ENCODE assay signal across 8 mouse cellular contexts in the genomic region with DNA sequence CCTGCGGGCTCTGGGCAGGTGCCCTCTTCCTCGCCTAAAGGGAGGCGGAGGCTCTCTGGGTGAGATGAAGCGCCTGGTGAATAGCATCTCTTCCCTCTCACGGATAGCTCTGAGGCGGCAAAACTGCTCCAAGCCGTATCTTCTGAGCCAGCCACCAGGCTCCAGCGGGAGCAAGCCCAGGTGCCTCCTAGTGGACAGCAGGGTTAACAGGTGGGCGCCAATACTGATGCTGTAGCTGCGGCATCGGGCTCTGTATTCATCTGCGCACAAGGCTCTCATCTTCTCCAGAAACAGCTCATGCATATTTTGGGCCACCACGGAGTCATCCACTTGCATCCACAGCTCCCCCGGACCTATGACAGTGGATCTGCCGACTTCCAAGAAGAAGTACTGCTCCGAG. TPM values are rescaled to one million over a fixed set of nuclear protein-coding genes. Genes with fewer than 3 reads are reported as not detected.
DNase-seq lines count a peak whose midpoint lies in the region; ATAC-seq and TF ChIP-seq lines count a peak whose summit lies in the region.
"Had no signal": no experiment of that assay in that cellular context is flagged by ENCODE, and none has a peak within 500 bp of the region (broad histone marks: within the 10 kb centered on the region; RNA-seq: fewer than 3 reads in every experiment).

No protein-coding gene starts in this region.

- TF ChIP-seq CTCF in testis, adult 2 months (IDR thresholded peaks at IDR 0.05; ENCODE audit: control insufficient read depth, insufficient read depth, insufficient replicate concordance, low read depth, low read length) = no peak

- no peaks in the 10 kb centered on the region for H3K9me3 ChIP-seq in hindbrain, embryonic 11.5 days (ENCODE audit: control insufficient read depth, low read length)
- no peaks in the 10 kb centered on the region for H3K9me3 ChIP-seq in limb, embryonic 15.5 days
- H3K9me3 ChIP-seq: liver, embryonic 13.5 days had no signal

- H3K4me1 ChIP-seq in testis, adult 2 months (ENCODE audit: control insufficient read depth, insufficient read depth, low read length) = peaks cover 3% of the 10 kb centered on the region; the same call in 1 of the 2 replicates
- H3K4me1 ChIP-seq in hindbrain, embryonic 11.5 days (replicated peaks; ENCODE audit: control insufficient read depth, insufficient read depth, low read length) = 0 out of 2 replicates have a peak, but pooled peaks cover 2% of the 10 kb centered on the region
- peaks cover 13% of the 10 kb centered on the region for H3K4me1 ChIP-seq in limb, embryonic 15.5 days
- H3K4me1 ChIP-seq: liver, embryonic 13.5 days had no signal

- no peak for DNase-seq in testis, postnatal 14 days (ENCODE audit: low spot score)
- DNase-seq in hindbrain, embryonic 11.5 days (ENCODE audit: low spot score) = no peak
- DNase-seq in right cerebral cortex, postnatal 4 days = no peak
- DNase-seq in frontal cortex, postnatal 10 days (ENCODE audit: low spot score in 2 of 2) = no peak
- DNase-seq: liver, embryonic 13.5 days had no signal

- no peaks in the 10 kb centered on the region for H3K36me3 ChIP-seq in testis, adult 2 months (ENCODE audit: control insufficient read depth, insufficient read depth, low read length)
- H3K36me3 ChIP-seq in hindbrain, embryonic 11.5 days (ENCODE audit: control insufficient read depth, insufficient read depth, low read length) = no peaks in the 10 kb centered on the region
- no peaks in the 10 kb centered on the region for H3K36me3 ChIP-seq in limb, embryonic 15.5 days
- H3K36me3 ChIP-seq: liver, embryonic 13.5 days had no signal

- no peak overlapping the region for H3K9ac ChIP-seq in hindbrain, embryonic 11.5 days (ENCODE audit: low read depth, low read length)
- H3K9ac ChIP-seq in limb, embryonic 15.5 days = no peak overlapping the region
- H3K9ac ChIP-seq: liver, embryonic 13.5 days had no signal

- TF ChIP-seq POLR2A in testis, adult 2 months (IDR thresholded peaks at IDR 0.05; ENCODE audit: control insufficient read depth, low read depth, low read length) = no peak

- no peaks in the 10 kb centered on the region for H3K27me3 ChIP-seq in testis, adult 2 months (ENCODE audit: control insufficient read depth, insufficient read depth, low read length)
- H3K27me3 ChIP-seq in hindbrain, embryonic 11.5 days (ENCODE audit: control insufficient read depth, insufficient read depth, low read length) = peaks cover 58% of the 10 kb centered on the region
- peaks cover 76% of the 10 kb centered on the region for H3K27me3 ChIP-seq in limb, embryonic 15.5 days

- H3K27ac ChIP-seq in testis, adult 2 months (ENCODE audit: control insufficient read depth, insufficient read depth, low read depth, low read length) = no peak overlapping the region
- no peak overlapping the region for H3K27ac ChIP-seq in hindbrain, embryonic 11.5 days (ENCODE audit: low read depth, low read length)
- no peak overlapping the region for H3K27ac ChIP-seq in limb, embryonic 15.5 days
- H3K27ac ChIP-seq: liver, embryonic 13.5 days had no signal

- peak overlapping the region; percentile 53 for H3K4me2 ChIP-seq in hindbrain, embryonic 11.5 days (replicated peaks; ENCODE audit: low read depth, low read length)
- peak overlapping the region; percentile 69 for H3K4me2 ChIP-seq in limb, embryonic 15.5 days

- peak overlapping the region; percentile 77 for H3K4me3 ChIP-seq in testis, adult 2 months (ENCODE audit: control insufficient read depth, low read depth, low read length)
- peak overlapping the region; percentile 42 for H3K4me3 ChIP-seq in hindbrain, embryonic 11.5 days (ENCODE audit: low read depth, low read length)
- peak overlapping the region; percentile 38 for H3K4me3 ChIP-seq in limb, embryonic 15.5 days

- 15% methylated on average over 15 of the region's 16 CpGs for WGBS in hindbrain, embryonic 11.5 days
- 27% methylated on average over 16 of the region's 16 CpGs for WGBS in limb, embryonic 15.5 days

- no peak for ATAC-seq in hindbrain, embryonic 11.5 days (ENCODE audit: low FRiP score)
- no peak for ATAC-seq in limb, embryonic 15.5 days (ENCODE audit: insufficient number of reproducible peaks, low FRiP score, low TSS enrichment, low read depth)
- no peak for ATAC-seq in inflammation-experienced regulatory T-cells, adult 6 months

RNA-seq across cellular contexts. Expression of gene Irs4, which starts 1.1 kb away (rescaled TPM):
- polyA plus RNA-seq in testis, adult 2 months (2012; rRNA removed) = 0.58 and 0.76 TPM in 2 replicates
- 0.67 and 0.74 TPM in 2 replicates for polyA plus RNA-seq in hindbrain, embryonic 11.5 days (2014; fragmentation: Nextera tagmentation; extraction: Ambion mirVana)
- 0.04 and 0.07 TPM in 2 replicates for polyA plus RNA-seq in limb, embryonic 15.5 days (2015; fragmentation: Nextera tagmentation; extraction: Ambion mirVana)
- not detected for polyA plus RNA-seq in inflammation-experienced regulatory T-cells, adult 6 months (2017; shearing (Covaris generic))
- polyA plus RNA-seq: liver, embryonic 13.5 days had no signal
